Mouse (Mus musculus) embryonic facial prominence, embryonic 14.5 days (tissue): ENCODE data around the gene Defb9. TPM values are rescaled to one million over a fixed set of nuclear protein-coding genes. Genes with fewer than 3 reads are reported as not detected.
"Not testable (repeated sequence)": the region's sequence is repeated elsewhere in the genome, so short reads cannot be mapped to it uniquely, and the experiment has no call there.

ENCODE experiments used
- ATAC-seq: fragments of 200-750 bp; cut with Nextera tagmentation; 2 replicates; pipeline ENCODE4 v1.8.0; 2017; ENCODE audit warnings: low read depth, moderate number of reproducible peaks, moderate TSS enrichment
- DNase-seq: peaks from one replicate; pipeline ENCODE4 v3.0.0-alpha.2; 2015; ENCODE audit warnings: low spot score
- H3K27ac ChIP-seq: fragments of 300-500 bp; sonication (generic); replicated peaks from 2 replicates; pipeline ENCODE4 v1.5.1; 2014; ENCODE audit warnings: low read depth, mild to moderate bottlenecking, low read length, moderate library complexity
- H3K27me3 ChIP-seq: fragments of 300-500 bp; sonication (generic); replicated peaks from 2 replicates; pipeline ENCODE4 v1.6.1; 2014; ENCODE audit warnings: low read length; ENCODE audit not compliant: control insufficient read depth, insufficient read depth
- H3K36me3 ChIP-seq: fragments of 300-500 bp; sonication (generic); 2 replicates; pipeline ENCODE4 v1.6.1; 2014; ENCODE audit warnings: low read length, mixed read lengths; ENCODE audit not compliant: control insufficient read depth, insufficient read depth
- H3K4me1 ChIP-seq: fragments of 300-500 bp; sonication (generic); 2 replicates; pipeline ENCODE4 v1.6.1; 2014; ENCODE audit warnings: antibody characterized with exemption, low read length; ENCODE audit not compliant: control insufficient read depth, insufficient read depth
- H3K4me2 ChIP-seq: fragments of 300-500 bp; sonication (generic); 2 replicates; pipeline ENCODE4 v1.6.1; 2014; ENCODE audit warnings: low read depth, mild to moderate bottlenecking, low read length, moderate library complexity, mixed read lengths
- H3K4me3 ChIP-seq: fragments of 300-500 bp; sonication (generic); 2 replicates; pipeline ENCODE4 v1.5.1; 2014; ENCODE audit warnings: low read depth, mild to moderate bottlenecking, low read length
- H3K9ac ChIP-seq: fragments of 300-500 bp; sonication (generic); 2 replicates; pipeline ENCODE4 v1.6.1; 2014; ENCODE audit warnings: low read depth, mild to moderate bottlenecking, low read length, moderate library complexity, mixed read lengths
- H3K9me3 ChIP-seq: fragments of 300-500 bp; sonication (generic); 2 replicates; pipeline ENCODE4 v1.6.1; 2016; ENCODE audit warnings: low read length; ENCODE audit not compliant: control insufficient read depth
- WGBS: fragments of 180-500 bp; shearing (Covaris S2); extraction: QIAGEN DNeasy Blood & Tissue Kit; methylation state at CpG from one replicate; pipeline ENCODE4 v1.1.7; 2014; 5-methylcytosine and 5-hydroxymethylcytosine counted together
- polyA plus RNA-seq: library from polyadenylated mRNA; unstranded; fragments of >200 nt; fragmentation: Nextera tagmentation; extraction: Ambion mirVana; gene quantifications from 2 replicates; pipeline ENCODE4 v1.2.1, GENCODE M21; 2014

The Defb9 gene
- polyA plus RNA-seq: not detected in 2 replicates

DNA sequence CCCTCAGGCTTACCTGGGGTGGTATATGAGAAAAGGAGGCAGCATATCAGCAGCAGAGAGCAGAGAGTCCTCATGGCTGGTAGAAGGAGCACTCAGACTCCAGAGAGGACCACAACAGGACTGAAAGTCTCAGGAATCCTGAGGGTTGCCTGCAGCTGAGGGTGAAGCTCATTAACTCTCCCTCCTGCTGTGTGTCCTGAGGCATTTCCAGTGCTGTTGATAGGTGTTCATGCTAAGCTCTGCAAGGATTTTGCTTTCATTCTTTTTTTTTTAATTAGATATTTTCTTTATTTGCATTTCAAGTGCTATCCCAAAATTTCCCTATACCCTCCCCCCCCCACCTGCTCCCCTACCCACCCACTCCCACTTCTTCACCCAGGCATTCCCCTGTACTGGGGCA, at the start of gene Defb9:
Defb9 (minus strand) TSS at position 101 of the 400 bp plus-strand sequence.
- not testable (repeated sequence) for DNase-seq, ATAC-seq, H3K4me2 ChIP-seq

GRCm38 (mm10) chr8:21932610-21933009, 47.4 kb upstream of the Defb9 start, which contains the start of gene Defb15:
TSS of gene Defb15 (minus strand) at chr8:21932710.
- ATAC-seq (no peak), DNase-seq (no peak)
- Histone ChIP-seq H3K27me3 (no peaks in the 10 kb centered on the region), H3K9ac (no peak within 1 kb of the TSS), H3K36me3 (no peaks in the 10 kb centered on the region), H3K4me2 (no peak within 1 kb of the TSS), H3K9me3 (no peaks in the 10 kb centered on the region), H3K27ac (no peak within 1 kb of the TSS), H3K4me1 (no peaks in the 10 kb centered on the region), H3K4me3 (no peak within 1 kb of the TSS)
- 86% methylated on average over 6 of the region's 6 CpGs for WGBS

More for the DNA sequence above, at the start of gene Defb9:
- not testable (repeated sequence) for H3K4me3 ChIP-seq, H3K36me3 ChIP-seq, H3K27me3 ChIP-seq, H3K9ac ChIP-seq, H3K27ac ChIP-seq, H3K4me1 ChIP-seq, H3K9me3 ChIP-seq

DNA sequence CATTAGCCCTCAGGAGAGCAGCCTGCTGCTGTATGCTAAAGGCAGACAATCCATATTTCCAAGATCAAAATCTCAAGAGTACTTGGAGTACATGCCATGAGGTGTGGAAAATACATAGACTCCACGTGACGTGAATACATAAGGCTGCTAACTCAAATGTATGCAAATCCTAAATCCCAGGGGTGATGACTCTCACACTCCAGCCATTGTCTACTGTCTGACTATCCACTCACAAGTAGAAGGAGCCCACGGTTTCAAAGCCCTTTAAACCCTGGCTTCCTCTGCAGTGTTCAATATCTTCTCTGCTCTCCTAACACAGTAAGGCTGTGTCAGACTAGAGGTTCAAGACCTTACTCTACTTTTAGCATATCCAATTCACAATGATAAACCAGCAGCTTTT, 45.5 kb upstream of the Defb9 start:
- not testable (repeated sequence) for H3K4me3 ChIP-seq, DNase-seq, H3K36me3 ChIP-seq, H3K9me3 ChIP-seq, H3K27me3 ChIP-seq, H3K4me2 ChIP-seq, H3K4me1 ChIP-seq, ATAC-seq, H3K9ac ChIP-seq, H3K27ac ChIP-seq
- 71% methylated on average over 3 of the region's 3 CpGs for WGBS

GRCm38 (mm10) chr8:21915625-21916024, 30.4 kb upstream of the Defb9 start:
- DNase-seq (no peak), ATAC-seq (no peak)
- Histone ChIP-seq H3K9me3 (no peaks in the 10 kb centered on the region), H3K27me3 (no peaks in the 10 kb centered on the region), H3K9ac (no peak overlapping the region), H3K36me3 (no peaks in the 10 kb centered on the region), H3K4me3 (no peak overlapping the region), H3K27ac (no peak overlapping the region), H3K4me1 (no peaks in the 10 kb centered on the region), H3K4me2 (no peak overlapping the region)
- WGBS: 88% methylated on average over 3 of the region's 3 CpGs

- 25% methylated on average over 2 of the region's 2 CpGs for WGBS
- ATAC-seq: no peak
Measured at GRCm38 (mm10) chr8:21912554-21912953, 27.3 kb upstream of the Defb9 start.

GRCm38 (mm10) chr8:21911931-21912330, 26.7 kb upstream of the Defb9 start:
- Histone ChIP-seq H3K27me3 (no peaks in the 10 kb centered on the region), H3K9ac (no peak overlapping the region), H3K4me2 (no peak overlapping the region), H3K4me3 (no peak overlapping the region), H3K4me1 (no peaks in the 10 kb centered on the region), H3K36me3 (no peaks in the 10 kb centered on the region), H3K9me3 (no peaks in the 10 kb centered on the region), H3K27ac (no peak overlapping the region)
- DNase-seq: no peak
- WGBS: 8% methylated on average over 1 of the region's 1 CpGs
- ATAC-seq: no peak

More at GRCm38 (mm10) chr8:21912554-21912953, 27.3 kb upstream of the Defb9 start:
- Histone ChIP-seq H3K9ac (no peak overlapping the region), H3K27ac (no peak overlapping the region), H3K36me3 (no peaks in the 10 kb centered on the region), H3K4me3 (no peak overlapping the region), H3K4me1 (no peaks in the 10 kb centered on the region), H3K4me2 (no peak overlapping the region), H3K9me3 (no peaks in the 10 kb centered on the region), H3K27me3 (no peaks in the 10 kb centered on the region)
- DNase-seq: no peak

DNA sequence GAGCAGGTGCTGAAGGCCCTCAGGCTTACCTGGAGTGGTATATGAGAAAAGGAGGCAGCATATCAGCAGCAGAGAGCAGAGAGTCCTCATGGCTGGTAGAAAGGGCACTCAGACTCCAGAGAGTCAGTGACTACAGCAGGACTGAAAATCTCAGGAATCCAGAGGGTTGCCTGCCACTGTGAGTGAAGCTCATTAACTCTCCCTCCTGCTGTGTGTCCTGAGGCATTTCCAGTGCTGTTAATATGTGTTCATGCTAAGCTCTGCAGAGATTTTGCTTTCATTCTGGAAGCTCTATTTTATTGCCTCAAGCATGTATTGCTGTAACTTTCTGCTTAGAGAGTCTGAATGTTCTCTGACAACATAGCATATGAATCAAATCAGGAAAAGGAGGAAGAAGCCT, 21.1 kb upstream of the Defb9 start, which contains the start of gene Defb11:
Defb11 (minus strand) TSS at position 123 of the 400 bp plus-strand sequence.
- not testable (repeated sequence) for H3K27ac ChIP-seq, H3K27me3 ChIP-seq, H3K4me3 ChIP-seq, H3K9me3 ChIP-seq, ATAC-seq, H3K4me2 ChIP-seq, H3K36me3 ChIP-seq, H3K9ac ChIP-seq, H3K4me1 ChIP-seq
- peak; percentile 20 for DNase-seq

DNA sequence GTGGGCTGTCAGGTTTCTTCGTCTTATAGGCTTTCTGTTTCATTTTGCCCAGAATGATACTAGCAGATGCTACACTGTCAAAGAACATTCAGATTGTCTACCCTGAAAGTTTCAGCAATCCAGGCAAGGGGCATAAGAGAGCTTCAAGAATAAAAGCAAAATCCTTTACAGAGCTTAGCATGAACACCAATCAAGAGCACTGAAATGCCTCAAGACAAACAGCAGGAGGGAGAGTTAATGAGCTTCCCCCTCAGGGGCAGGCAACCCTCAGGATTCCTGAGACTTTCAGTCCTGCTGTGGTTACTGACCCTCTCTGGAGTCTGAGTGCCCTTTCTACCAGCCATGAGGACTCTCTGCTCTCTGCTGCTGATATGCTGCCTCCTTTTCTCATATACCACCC, 26.6 kb downstream of the Defb9 start, which contains the start of gene Defb10:
Defb10 (plus strand) TSS at position 316 of the 400 bp plus-strand sequence.
- not testable (repeated sequence) for ATAC-seq, H3K36me3 ChIP-seq, H3K27me3 ChIP-seq, H3K4me2 ChIP-seq, H3K27ac ChIP-seq, H3K9ac ChIP-seq, H3K4me1 ChIP-seq, H3K9me3 ChIP-seq, H3K4me3 ChIP-seq
- peak; percentile 7 for DNase-seq
- WGBS: 50% methylated on average over 1 of the region's 1 CpGs
